Mouse (Mus musculus) 3134 (cell line): Measurements from ENCODE around the gene Cpd.

Experiments
- DNase-seq: peaks from one replicate; pipeline ENCODE4 v3.0.0-alpha.2; 2011; ENCODE audit warnings: low spot score; ENCODE audit not compliant: insufficient read length; ENCODE audit errors: extremely low read depth

Gene Cpd

DNA sequence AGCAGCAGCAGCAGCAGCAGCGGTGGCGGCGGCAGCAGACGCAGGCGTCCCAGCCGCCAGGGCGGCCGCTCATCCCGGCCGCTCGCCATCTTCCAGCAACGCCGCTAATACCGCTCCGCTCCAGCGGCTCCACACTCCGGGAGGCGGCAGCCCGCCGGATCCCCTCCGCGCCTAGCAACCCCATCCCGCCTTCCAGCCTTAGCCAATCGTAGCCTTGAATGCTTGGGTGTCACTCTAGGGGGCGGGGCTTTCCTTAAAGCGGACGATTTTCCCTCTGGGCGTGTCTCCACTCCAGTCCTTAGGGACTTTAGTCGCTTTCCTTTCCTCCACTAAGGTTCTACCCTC, at the start of gene Cpd:
Gene Cpd (minus strand): TSS at position 141 of the 345 bp plus-strand sequence.
- DNase-seq, result peak; percentile 97

- no peak for DNase-seq
These were observed 49.5 kb upstream of the Cpd start for GRCm38 (mm10) chr11:76896360-76896759.

- peak; percentile 22 for DNase-seq
These were observed 47.4 kb upstream of the Cpd start for GRCm38 (mm10) chr11:76894240-76894639.

GRCm38 (mm10) chr11:76893570-76893969, 46.8 kb upstream of the Cpd start:
- no peak for DNase-seq

DNA sequence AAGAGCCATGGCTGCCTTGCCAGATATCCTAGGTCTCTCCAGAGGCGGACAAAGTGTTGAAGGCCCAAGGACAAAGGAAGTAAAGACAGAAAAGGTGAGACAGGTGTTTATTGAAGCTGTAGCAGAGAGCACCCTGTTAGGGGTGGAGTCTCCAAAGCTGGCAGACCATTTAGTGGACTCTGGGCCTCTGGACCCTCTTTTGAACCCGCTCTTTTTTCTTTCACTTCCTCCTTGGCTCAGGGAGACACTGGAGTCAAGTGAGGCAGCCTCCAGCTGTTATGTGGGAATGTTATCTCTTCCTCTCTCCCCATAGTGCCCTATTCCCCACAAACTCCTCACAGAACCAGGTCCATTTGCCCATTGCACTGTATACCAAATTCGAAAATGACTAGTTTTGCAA, 46.2 kb upstream of the Cpd start:
- no peak for DNase-seq

GRCm38 (mm10) chr11:76891738-76892349, 45.0 kb upstream of the Cpd start:
- no peak for DNase-seq

DNA sequence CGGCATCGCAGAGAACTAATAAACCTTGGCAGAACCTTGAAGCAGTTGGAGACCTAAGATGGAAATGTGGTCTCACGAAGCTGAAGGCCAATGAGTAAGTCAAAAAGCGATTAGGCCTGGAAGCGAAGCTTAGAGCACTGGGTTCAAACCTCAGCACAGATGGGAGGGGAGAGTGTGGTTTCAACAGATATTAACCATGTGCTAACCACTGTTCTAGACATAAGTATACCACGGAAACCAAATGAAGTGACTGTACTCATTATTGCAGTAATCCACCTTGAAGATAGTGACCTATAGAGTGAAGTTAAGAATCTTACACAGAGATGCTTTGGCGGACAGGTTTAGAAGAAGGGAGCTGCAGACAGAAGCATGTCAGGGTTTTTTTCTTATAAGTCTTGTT, 44.4 kb upstream of the Cpd start:
- DNase-seq, result no peak

- no peak for DNase-seq
These were observed 42.7 kb upstream of the Cpd start for GRCm38 (mm10) chr11:76889339-76890164.

DNA sequence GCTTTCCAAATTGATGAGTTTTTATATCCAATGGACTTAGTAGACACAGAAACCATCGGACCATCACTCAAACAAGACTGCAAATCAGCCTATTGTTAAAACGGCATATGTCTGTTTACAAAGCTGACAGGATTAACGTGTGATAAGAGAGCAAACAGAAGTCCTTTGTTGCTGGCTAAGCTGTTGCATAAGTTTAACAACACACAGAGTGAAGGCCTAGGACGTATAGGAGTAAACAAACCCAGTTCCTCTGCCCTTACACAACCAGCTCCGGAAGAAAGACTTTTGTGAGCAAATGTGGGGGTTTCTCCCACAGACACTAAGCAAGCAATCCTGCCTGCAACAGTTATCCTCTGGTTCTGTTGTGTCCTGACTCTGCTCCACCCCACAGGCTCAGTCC, 37.6 kb upstream of the Cpd start:
- DNase-seq, result no peak

GRCm38 (mm10) chr11:76879816-76880215, 33.0 kb upstream of the Cpd start:
- no peak for DNase-seq

GRCm38 (mm10) chr11:76874766-76875165, 27.9 kb upstream of the Cpd start:
- DNase-seq, result no peak

- no peak for DNase-seq
These were observed 27.0 kb upstream of the Cpd start for GRCm38 (mm10) chr11:76873865-76874264.

DNA sequence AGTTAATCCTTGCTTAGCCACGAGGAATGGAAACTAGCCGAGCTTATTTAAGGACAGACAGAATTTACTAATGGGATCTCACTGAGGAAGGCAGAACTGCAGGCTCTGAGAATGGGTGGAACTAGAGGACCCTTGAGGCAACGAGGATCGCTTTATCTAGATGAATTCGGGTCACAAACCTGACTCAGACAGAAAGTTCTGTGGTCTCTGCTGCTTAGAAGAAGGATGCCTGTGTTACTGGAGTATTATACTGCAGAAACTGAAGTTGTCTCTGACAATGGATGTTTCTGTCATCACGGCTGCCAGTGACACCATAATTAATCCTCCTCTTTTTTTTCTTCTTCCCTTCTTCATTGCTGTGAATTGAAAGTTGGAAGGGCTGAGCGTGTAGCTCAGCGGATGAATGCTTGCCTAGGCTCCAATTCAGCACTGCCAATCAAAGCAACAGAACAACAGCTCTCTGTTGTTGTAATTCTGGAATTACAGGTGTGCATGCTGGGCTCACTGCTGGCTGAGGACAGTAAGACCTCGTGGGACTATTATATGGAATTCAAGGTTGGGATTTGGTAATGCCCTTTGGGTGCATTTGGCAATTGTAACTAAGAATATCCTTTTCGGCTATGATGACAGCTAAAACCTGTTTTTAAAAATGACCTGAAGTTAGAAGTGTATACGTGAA, 25.9 kb upstream of the Cpd start:
- no peak for DNase-seq

DNA sequence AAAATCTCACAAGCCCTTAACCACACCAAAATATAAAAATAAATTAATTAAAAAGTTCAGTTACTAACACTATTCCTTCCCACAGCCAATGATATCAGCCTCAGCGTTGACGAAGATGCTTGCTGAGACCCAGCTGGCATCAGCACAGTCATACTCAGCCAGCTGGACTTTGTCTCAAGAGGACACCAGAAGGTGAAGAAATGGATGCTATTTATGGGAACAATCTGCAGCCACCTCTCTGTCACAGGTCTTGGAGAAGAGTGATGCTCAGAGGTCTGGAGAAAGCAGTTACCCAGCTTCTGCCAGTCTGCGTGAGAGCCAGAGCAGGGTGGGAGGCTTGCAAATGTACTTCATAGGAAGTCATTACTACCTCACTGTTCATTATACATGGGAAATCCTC, 14.4 kb upstream of the Cpd start:
- no peak for DNase-seq

GRCm38 (mm10) chr11:76859261-76859660, 12.4 kb upstream of the Cpd start:
- no peak for DNase-seq

GRCm38 (mm10) chr11:76858781-76859180, 12.0 kb upstream of the Cpd start:
- no peak for DNase-seq

DNA sequence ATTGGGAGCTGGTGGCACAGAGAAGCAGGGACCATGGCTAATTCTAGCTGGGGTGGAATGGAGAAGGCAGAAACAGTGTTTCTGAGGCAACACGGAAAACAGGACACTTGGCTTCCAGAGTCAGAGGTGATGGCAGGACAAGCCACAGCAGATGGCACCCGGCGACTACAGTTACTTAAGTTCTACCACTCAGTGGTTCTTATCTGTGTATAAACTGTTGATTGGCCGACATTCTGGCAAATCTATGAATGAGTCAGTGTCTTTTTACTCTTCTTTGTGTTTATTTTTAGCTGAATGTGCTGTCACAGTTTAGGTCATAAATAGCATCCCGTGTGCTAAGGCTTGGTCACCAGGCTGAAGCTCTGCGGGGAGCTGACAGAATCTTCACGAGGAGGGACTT, 10.3 kb upstream of the Cpd start:
- peak; percentile 24 for DNase-seq

- DNase-seq, result no peak
These were observed 9.8 kb upstream of the Cpd start for GRCm38 (mm10) chr11:76856601-76857000.

DNA sequence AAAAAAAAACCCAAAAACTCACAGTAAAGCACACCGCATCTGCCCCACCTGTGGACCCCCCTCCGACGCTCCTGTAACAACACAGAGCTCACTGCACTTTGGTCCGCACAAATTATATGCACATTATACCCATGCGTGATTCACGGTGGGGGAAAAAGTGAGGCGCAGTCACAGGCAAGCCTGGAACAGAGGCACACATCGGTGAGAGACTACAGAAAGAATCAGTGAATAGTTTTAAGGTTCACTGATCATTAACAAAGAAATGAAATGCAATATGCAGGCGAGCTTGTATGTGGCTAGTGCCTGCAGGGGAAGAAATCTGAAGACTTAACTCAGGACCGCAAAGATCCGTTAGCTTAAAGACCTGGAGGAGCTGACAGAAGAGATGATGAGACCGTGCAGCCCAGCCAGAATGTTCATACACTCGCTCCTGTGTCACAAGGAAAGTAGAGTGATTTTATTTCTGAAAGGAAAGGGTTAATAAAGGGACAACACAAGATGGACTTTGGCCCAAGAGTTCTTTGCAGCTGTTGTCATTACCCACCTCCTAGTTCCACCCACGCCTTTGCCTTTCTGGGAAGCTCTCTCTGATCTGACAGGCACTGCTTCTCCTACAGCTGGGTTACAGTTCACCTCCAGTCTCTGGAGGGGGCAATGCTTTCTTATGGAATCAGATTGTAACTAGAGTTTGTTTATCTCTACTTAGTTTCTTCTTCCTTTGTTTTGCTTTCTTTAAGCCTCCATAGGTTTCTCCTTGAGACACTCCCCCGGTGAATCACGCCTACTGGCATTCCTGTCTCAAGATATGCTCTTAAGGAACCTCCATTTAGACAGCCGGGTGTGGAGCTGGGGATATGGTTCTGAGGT, 7.9 kb upstream of the Cpd start:
- DNase-seq, result no peak

DNA sequence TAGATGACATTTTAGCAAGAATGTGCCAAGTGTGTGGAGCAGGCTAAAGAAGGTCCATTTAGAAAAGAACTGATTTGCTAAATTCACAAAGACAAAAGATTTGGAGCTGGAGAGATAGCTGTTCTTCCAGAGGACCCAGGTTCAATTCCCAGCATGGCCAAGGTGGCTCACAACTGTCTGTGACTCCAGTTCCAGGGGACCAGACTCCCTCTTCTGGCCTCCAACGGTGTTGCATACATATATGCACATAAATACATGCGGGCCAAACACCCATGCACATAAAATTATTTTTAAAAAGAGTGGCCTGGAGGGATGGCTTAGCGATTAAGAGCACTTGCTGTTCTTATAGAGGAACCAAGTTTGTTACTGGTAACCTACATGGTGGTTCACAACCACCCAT, 4.7 kb upstream of the Cpd start:
- no peak for DNase-seq

- no peak for DNase-seq
These were observed 2.8 kb upstream of the Cpd start for GRCm38 (mm10) chr11:76849596-76849995.
